Mouse (Mus musculus): Measurements from ENCODE around the gene Stat5b. TPM values are rescaled to one million over a fixed set of nuclear protein-coding genes. Genes with fewer than 3 reads are reported as not detected.

Gene Stat5b
- total and polyA plus RNA-seq, 2 experiments from 2014 or later, result 23.3 to 48.2 TPM

GRCm38 (mm10) chr11:100894146-100894918 is 43.8 kb upstream of the Stat5b start:
- Histone ChIP-seq H3K9me3 (replicated peaks; ENCODE audit: control insufficient read depth, low read length) (no peaks in the 10 kb centered on the region), H3K27me3 (ENCODE audit: control insufficient read depth, insufficient read depth, low read length) (no peaks in the 10 kb centered on the region), H3K4me2 (ENCODE audit: low read depth, low read length) (no peak overlapping the region), H3K4me3 (ENCODE audit: low read depth, low read length) (no peak overlapping the region), H3K36me3 (replicated peaks; ENCODE audit: control insufficient read depth, insufficient read depth, low read length) (peaks cover 76% of the 10 kb centered on the region), H3K27ac (ENCODE audit: low read depth) (no peak overlapping the region), H3K4me1 (ENCODE audit: control insufficient read depth, insufficient read depth) (peaks cover 4% of the 10 kb centered on the region; the same call in 1 of the 2 replicates), H3K9ac (replicated peaks; ENCODE audit: low read depth, low read length) (no peak overlapping the region)
- TF ChIP-seq CTCF (IDR thresholded peaks at IDR 0.05; ENCODE audit: low read depth) (no peak), EP300 (IDR thresholded peaks at IDR 0.05; ENCODE audit: low read depth) (no peak)
- ATAC-seq (ENCODE audit: insufficient read depth, low read depth) (no peak), DNase-seq (ENCODE audit: low spot score) (no peak)
- 76% methylated on average over 9 of the region's 9 CpGs for WGBS

- Histone ChIP-seq H3K27me3 (ENCODE audit: control insufficient read depth, insufficient read depth, low read length) (no peaks in the 10 kb centered on the region), H3K9me3 (replicated peaks; ENCODE audit: control insufficient read depth, low read length) (no peaks in the 10 kb centered on the region), H3K36me3 (replicated peaks; ENCODE audit: control insufficient read depth, insufficient read depth, low read length) (peaks cover 76% of the 10 kb centered on the region), H3K4me3 (ENCODE audit: low read depth, low read length) (no peak overlapping the region), H3K4me1 (ENCODE audit: control insufficient read depth, insufficient read depth) (peaks cover 4% of the 10 kb centered on the region; the same call in 1 of the 2 replicates), H3K4me2 (ENCODE audit: low read depth, low read length) (no peak overlapping the region; the same call in 1 of the 2 replicates), H3K27ac (ENCODE audit: low read depth) (no peak overlapping the region), H3K9ac (replicated peaks; ENCODE audit: low read depth, low read length) (no peak overlapping the region)
- 12% methylated on average over 9 of the region's 9 CpGs for WGBS
- TF ChIP-seq EP300 (IDR thresholded peaks at IDR 0.05; ENCODE audit: low read depth) (no peak), CTCF (IDR thresholded peaks at IDR 0.05; ENCODE audit: low read depth) (peak; percentile 100)
- DNase-seq (ENCODE audit: low spot score) (peak; percentile 92), ATAC-seq (ENCODE audit: insufficient read depth, low read depth) (peak; percentile 84)
Measured at GRCm38 (mm10) chr11:100893482-100893881, 43.0 kb upstream of the Stat5b start.

- H3K27me3 ChIP-seq (ENCODE audit: control insufficient read depth, insufficient read depth, low read length), result no peaks in the 10 kb centered on the region
- H3K9ac ChIP-seq (replicated peaks; ENCODE audit: low read depth, low read length), result no peak overlapping the region; the same call in 1 of the 2 replicates
Measured at GRCm38 (mm10) chr11:100892435-100892834, 41.9 kb upstream of the Stat5b start.

GRCm38 (mm10) chr11:100891256-100892123 is 41.0 kb upstream of the Stat5b start:
- TF ChIP-seq CTCF (IDR thresholded peaks at IDR 0.05; ENCODE audit: low read depth) (no peak; the same call in 1 of the 2 replicates), EP300 (IDR thresholded peaks at IDR 0.05; ENCODE audit: low read depth) (no peak)
- H3K4me2 ChIP-seq (ENCODE audit: low read depth, low read length), result no peak overlapping the region

More at GRCm38 (mm10) chr11:100892435-100892834, 41.9 kb upstream of the Stat5b start:
- no peak for TF ChIP-seq CTCF (IDR thresholded peaks at IDR 0.05; ENCODE audit: low read depth)
- TF ChIP-seq EP300 (IDR thresholded peaks at IDR 0.05; ENCODE audit: low read depth), result no peak
- peaks cover 4% of the 10 kb centered on the region; the same call in 1 of the 2 replicates for H3K4me1 ChIP-seq (ENCODE audit: control insufficient read depth, insufficient read depth)
- ATAC-seq (ENCODE audit: insufficient read depth, low read depth) (no peak; the same call in 1 of the 2 replicates), DNase-seq (ENCODE audit: low spot score) (peak; percentile 69)
- no peak overlapping the region for H3K4me2 ChIP-seq (ENCODE audit: low read depth, low read length)
- H3K36me3 ChIP-seq (replicated peaks; ENCODE audit: control insufficient read depth, insufficient read depth, low read length), result peaks cover 75% of the 10 kb centered on the region
- 46% methylated on average over 5 of the region's 5 CpGs for WGBS
- no peak overlapping the region for H3K4me3 ChIP-seq (ENCODE audit: low read depth, low read length)
- peak overlapping the region; percentile 77; the same call in 1 of the 2 replicates for H3K27ac ChIP-seq (ENCODE audit: low read depth)
- H3K9me3 ChIP-seq (replicated peaks; ENCODE audit: control insufficient read depth, low read length), result no peaks in the 10 kb centered on the region

GRCm38 (mm10) chr11:100890481-100890880 is 40.0 kb upstream of the Stat5b start:
- Histone ChIP-seq H3K9ac (replicated peaks; ENCODE audit: low read depth, low read length) (no peak overlapping the region), H3K4me2 (ENCODE audit: low read depth, low read length) (no peak overlapping the region), H3K27ac (ENCODE audit: low read depth) (peak overlapping the region; percentile 77; the same call in 1 of the 2 replicates), H3K4me3 (ENCODE audit: low read depth, low read length) (no peak overlapping the region), H3K9me3 (replicated peaks; ENCODE audit: control insufficient read depth, low read length) (no peaks in the 10 kb centered on the region), H3K27me3 (ENCODE audit: control insufficient read depth, insufficient read depth, low read length) (no peaks in the 10 kb centered on the region), H3K4me1 (ENCODE audit: control insufficient read depth, insufficient read depth) (peaks cover 4% of the 10 kb centered on the region; the same call in 1 of the 2 replicates), H3K36me3 (replicated peaks; ENCODE audit: control insufficient read depth, insufficient read depth, low read length) (peaks cover 75% of the 10 kb centered on the region)
- TF ChIP-seq EP300 (IDR thresholded peaks at IDR 0.05; ENCODE audit: low read depth) (no peak), CTCF (IDR thresholded peaks at IDR 0.05; ENCODE audit: low read depth) (no peak)
- ATAC-seq (ENCODE audit: insufficient read depth, low read depth) (no peak), DNase-seq (ENCODE audit: low spot score) (no peak)
- 71% methylated on average over 6 of the region's 6 CpGs for WGBS

More at GRCm38 (mm10) chr11:100891256-100892123, 41.0 kb upstream of the Stat5b start:
- H3K27ac ChIP-seq (ENCODE audit: low read depth), result peak overlapping the region; percentile 77
- WGBS, result 58% methylated on average over 15 of the region's 15 CpGs
- H3K4me3 ChIP-seq (ENCODE audit: low read depth, low read length), result no peak overlapping the region
- no peak for ATAC-seq (ENCODE audit: insufficient read depth, low read depth)
- no peak overlapping the region for H3K9ac ChIP-seq (replicated peaks; ENCODE audit: low read depth, low read length)
- DNase-seq (ENCODE audit: low spot score), result no peak
- H3K4me1 ChIP-seq (ENCODE audit: control insufficient read depth, insufficient read depth), result peaks cover 4% of the 10 kb centered on the region; the same call in 1 of the 2 replicates
- no peaks in the 10 kb centered on the region for H3K9me3 ChIP-seq (replicated peaks; ENCODE audit: control insufficient read depth, low read length)
- no peaks in the 10 kb centered on the region for H3K27me3 ChIP-seq (ENCODE audit: control insufficient read depth, insufficient read depth, low read length)
- peaks cover 79% of the 10 kb centered on the region for H3K36me3 ChIP-seq (replicated peaks; ENCODE audit: control insufficient read depth, insufficient read depth, low read length)
